Comparison of ENCODE assay signal across 13 mouse cellular contexts in genomic region chr15:59876279-59876742, GRCm38 (mm10).
A peak's percentile ranks its signal among the peaks of the same experiment; 100 is the strongest.
DNase-seq lines count a peak whose midpoint lies in the region; ATAC-seq lines count a peak whose summit lies in the region.
"Had no signal": no experiment of that assay in that cellular context is flagged by ENCODE, and none has a peak within 500 bp of the region (broad histone marks: within the 10 kb centered on the region; RNA-seq: fewer than 3 reads in every experiment).

No protein-coding gene starts in this region.

- H3K36me3 ChIP-seq in hindbrain, embryonic 15.5 days = no peaks in the 10 kb centered on the region
- no peaks in the 10 kb centered on the region for H3K36me3 ChIP-seq in hindbrain, embryonic 13.5 days
- H3K36me3 ChIP-seq in forebrain, embryonic 16.5 days (ENCODE audit: control insufficient read depth, insufficient read depth) = no peaks in the 10 kb centered on the region
- H3K36me3 ChIP-seq: heart, embryonic 13.5 days; neural tube, embryonic 15.5 days had no signal

- H3K4me2 ChIP-seq in hindbrain, embryonic 15.5 days = peak overlapping the region; percentile 19
- H3K4me2 ChIP-seq in hindbrain, embryonic 13.5 days = no peak overlapping the region
- peak overlapping the region; percentile 8; the same call in 1 of the 2 replicates for H3K4me2 ChIP-seq in forebrain, embryonic 16.5 days (ENCODE audit: low read length)
- H3K4me2 ChIP-seq: heart, embryonic 13.5 days; neural tube, embryonic 15.5 days had no signal

- WGBS in hindbrain, embryonic 15.5 days = 54% methylated on average over 7 of the region's 7 CpGs
- WGBS in hindbrain, embryonic 13.5 days = 65% methylated on average over 7 of the region's 7 CpGs
- WGBS in forebrain, embryonic 16.5 days = 32% methylated on average over 7 of the region's 7 CpGs

- H3K27ac ChIP-seq in hindbrain, embryonic 15.5 days (replicated peaks) = 0 out of 2 replicates have a peak overlapping the region, but pooled peaks have one; percentile 20
- H3K27ac ChIP-seq in hindbrain, embryonic 13.5 days = no peak overlapping the region
- no peak overlapping the region for H3K27ac ChIP-seq in forebrain, embryonic 16.5 days (ENCODE audit: low read length)
- H3K27ac ChIP-seq: heart, embryonic 13.5 days; neural tube, embryonic 15.5 days had no signal

- peak; percentile 48; the same call in 1 of the 2 replicates for ATAC-seq in hindbrain, embryonic 15.5 days (ENCODE audit: low FRiP score, low read depth)
- no peak for ATAC-seq in hindbrain, embryonic 13.5 days (ENCODE audit: low FRiP score)
- ATAC-seq in forebrain, embryonic 16.5 days = peak; percentile 49; the same call in 1 of the 2 replicates
- ATAC-seq in erythroid progenitor cell, adult 5-6 weeks (replicated peaks; ENCODE audit: low FRiP score, poor library complexity, severe bottlenecking) = no peak

- H3K4me3 ChIP-seq in hindbrain, embryonic 15.5 days = no peak overlapping the region
- H3K4me3 ChIP-seq in hindbrain, embryonic 13.5 days = no peak overlapping the region
- no peak overlapping the region for H3K4me3 ChIP-seq in forebrain, embryonic 16.5 days (replicated peaks; ENCODE audit: low read length)
- H3K4me3 ChIP-seq: heart, embryonic 13.5 days; neural tube, embryonic 15.5 days had no signal

- no peak overlapping the region for H3K9ac ChIP-seq in hindbrain, embryonic 15.5 days
- H3K9ac ChIP-seq in hindbrain, embryonic 13.5 days = no peak overlapping the region
- H3K9ac ChIP-seq in forebrain, embryonic 16.5 days (replicated peaks; ENCODE audit: low read depth, low read length) = no peak overlapping the region
- H3K9ac ChIP-seq: heart, embryonic 13.5 days; neural tube, embryonic 15.5 days had no signal

- no peaks in the 10 kb centered on the region for H3K27me3 ChIP-seq in hindbrain, embryonic 15.5 days
- H3K27me3 ChIP-seq in hindbrain, embryonic 13.5 days = no peaks in the 10 kb centered on the region
- no peaks in the 10 kb centered on the region for H3K27me3 ChIP-seq in forebrain, embryonic 16.5 days (replicated peaks; ENCODE audit: control insufficient read depth, insufficient read depth, low read length)
- H3K27me3 ChIP-seq: heart, embryonic 13.5 days; neural tube, embryonic 15.5 days had no signal

- no peaks in the 10 kb centered on the region for H3K9me3 ChIP-seq in hindbrain, embryonic 15.5 days
- H3K9me3 ChIP-seq in hindbrain, embryonic 13.5 days = no peaks in the 10 kb centered on the region
- H3K9me3 ChIP-seq in forebrain, embryonic 16.5 days (ENCODE audit: control insufficient read depth, low read length) = no peaks in the 10 kb centered on the region
- H3K9me3 ChIP-seq: heart, embryonic 13.5 days; neural tube, embryonic 15.5 days had no signal

- DNase-seq in 3T3-L1 (ENCODE audit: low read depth, low spot score) (peak; percentile 61), 416B (ENCODE audit: low read depth) (peak; percentile 44)
- DNase-seq in spleen, postnatal 4 days (ENCODE audit: low spot score in 2 of 2) = no peak
- DNase-seq in cerebellum, adult 18-20 months = no peak
- DNase-seq: kidney, adult 2 months; layer of hippocampus, postnatal 36 days; thymus, postnatal 25 days had no signal

- 0 out of 2 replicates have a peak, but pooled peaks cover 3% of the 10 kb centered on the region for H3K4me1 ChIP-seq in hindbrain, embryonic 15.5 days (replicated peaks)
- H3K4me1 ChIP-seq in hindbrain, embryonic 13.5 days (replicated peaks) = no peaks in the 10 kb centered on the region
- no peaks in the 10 kb centered on the region for H3K4me1 ChIP-seq in forebrain, embryonic 16.5 days (replicated peaks; ENCODE audit: control insufficient read depth, insufficient read depth, low read length)
- H3K4me1 ChIP-seq: heart, embryonic 13.5 days; neural tube, embryonic 15.5 days had no signal

Comparison
In these comparisons a context has a peak if more than half of its experiments do, and no peak if none do; other contexts are left out.
1. ATAC-seq: peak in hindbrain, embryonic 15.5 days (single experiment) and forebrain, embryonic 16.5 days (single experiment); none in hindbrain, embryonic 13.5 days (single experiment) and erythroid progenitor cell, adult 5-6 weeks (single experiment).
2. DNase-seq: peak in 3T3-L1 (single experiment) and 416B (single experiment); none in spleen, postnatal 4 days (0 of 2) and cerebellum, adult 18-20 months (0 of 2).